Comparison of ENCODE assay signal across 9 mouse cellular contexts in the genomic region with DNA sequence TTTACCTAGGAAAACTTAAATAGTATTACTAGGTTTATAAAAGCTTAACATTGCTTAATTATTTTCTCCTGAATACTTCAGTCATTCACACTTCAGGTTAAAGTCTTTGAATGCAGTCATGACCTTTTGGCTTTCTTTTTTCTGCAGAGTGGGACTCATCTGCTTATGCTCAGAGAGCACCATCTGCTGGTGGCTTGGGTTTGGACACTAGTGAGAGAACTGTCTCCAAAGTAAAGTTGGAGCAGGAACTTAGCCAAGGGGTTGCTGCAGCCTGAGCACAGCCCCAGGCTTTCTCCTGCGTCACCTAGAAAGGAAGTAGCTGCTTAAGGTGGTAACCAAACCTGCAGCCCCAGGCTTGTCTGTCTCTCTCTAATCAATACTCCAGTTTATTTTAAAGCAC.
DNase-seq lines count a peak whose midpoint lies in the region; ATAC-seq and TF ChIP-seq lines count a peak whose summit lies in the region.
"Had no signal": no experiment of that assay in that cellular context is flagged by ENCODE, and none has a peak within 500 bp of the region (broad histone marks: within the 10 kb centered on the region; RNA-seq: fewer than 3 reads in every experiment).

No protein-coding gene starts in this region.

- no peaks in the 10 kb centered on the region for H3K36me3 ChIP-seq in embryonic facial prominence, embryonic 10.5 days (replicated peaks)
- no peaks in the 10 kb centered on the region for H3K36me3 ChIP-seq in kidney, postnatal 0 days (ENCODE audit: insufficient read depth, low read length)
- no peaks in the 10 kb centered on the region for H3K36me3 ChIP-seq in limb, embryonic 14.5 days (ENCODE audit: control insufficient read depth, insufficient read depth, low read length)
- H3K36me3 ChIP-seq in neural tube, embryonic 13.5 days: no peaks in the 10 kb centered on the region
- H3K36me3 ChIP-seq: stomach, embryonic 15.5 days had no signal

- no peak overlapping the region for H3K4me2 ChIP-seq in kidney, postnatal 0 days (ENCODE audit: low read length)
- no peak overlapping the region for H3K4me2 ChIP-seq in limb, embryonic 14.5 days (replicated peaks; ENCODE audit: low read depth, low read length, severe bottlenecking)
- H3K4me2 ChIP-seq in neural tube, embryonic 13.5 days: no peak overlapping the region
- H3K4me2 ChIP-seq: stomach, embryonic 15.5 days had no signal

- H3K9me3 ChIP-seq in embryonic facial prominence, embryonic 10.5 days: no peaks in the 10 kb centered on the region
- no peaks in the 10 kb centered on the region for H3K9me3 ChIP-seq in kidney, postnatal 0 days (replicated peaks; ENCODE audit: low read length)
- no peaks in the 10 kb centered on the region for H3K9me3 ChIP-seq in limb, embryonic 14.5 days (ENCODE audit: control insufficient read depth, low read length)
- no peaks in the 10 kb centered on the region for H3K9me3 ChIP-seq in neural tube, embryonic 13.5 days
- H3K9me3 ChIP-seq: stomach, embryonic 15.5 days had no signal

- H3K27me3 ChIP-seq in embryonic facial prominence, embryonic 10.5 days (replicated peaks; ENCODE audit: low read depth, poor library complexity, severe bottlenecking): no peaks in the 10 kb centered on the region
- H3K27me3 ChIP-seq in kidney, postnatal 0 days (ENCODE audit: insufficient read depth, low read length): no peaks in the 10 kb centered on the region
- no peaks in the 10 kb centered on the region for H3K27me3 ChIP-seq in limb, embryonic 14.5 days (ENCODE audit: control insufficient read depth, insufficient read depth, low read length)
- no peaks in the 10 kb centered on the region for H3K27me3 ChIP-seq in neural tube, embryonic 13.5 days
- H3K27me3 ChIP-seq: stomach, embryonic 15.5 days had no signal

- no peak overlapping the region for H3K27ac ChIP-seq in embryonic facial prominence, embryonic 10.5 days (replicated peaks)
- H3K27ac ChIP-seq in kidney, postnatal 0 days: no peak overlapping the region
- H3K27ac ChIP-seq in limb, embryonic 14.5 days (replicated peaks; ENCODE audit: low read depth, low read length): no peak overlapping the region
- H3K27ac ChIP-seq in neural tube, embryonic 13.5 days (replicated peaks): no peak overlapping the region
- H3K27ac ChIP-seq: stomach, embryonic 15.5 days had no signal

- no peak for TF ChIP-seq POLR2A in limb, embryonic 14.5 days (IDR thresholded peaks at IDR 0.05; ENCODE audit: borderline replicate concordance, extremely low read depth, insufficient read depth, insufficient read length)

- peak; percentile 25 for DNase-seq in 3134 (ENCODE audit: extremely low read depth, insufficient read length, low spot score)
- peak; percentile 60 to 71 for DNase-seq in adrenal gland, adult 18-20 months (ENCODE audit: low spot score in 2 of 2)
- peak; percentile 72 for DNase-seq in embryonic facial prominence, embryonic 10.5 days (ENCODE audit: low spot score)
- peak; percentile 52 to 80 for DNase-seq in heart, adult 9 months (ENCODE audit: low spot score in 2 of 2)
- peak; percentile 89 for DNase-seq in kidney, postnatal 0 days (ENCODE audit: low spot score)
- peak; percentile 85 for DNase-seq in limb, embryonic 14.5 days (ENCODE audit: low spot score)
- peak; percentile 6 to 9 for DNase-seq in thymus, postnatal 36 days

- H3K4me3 ChIP-seq in embryonic facial prominence, embryonic 10.5 days: no peak overlapping the region
- no peak overlapping the region for H3K4me3 ChIP-seq in kidney, postnatal 0 days (replicated peaks; ENCODE audit: low read depth, low read length)
- no peak overlapping the region for H3K4me3 ChIP-seq in limb, embryonic 14.5 days (replicated peaks; ENCODE audit: low read length)
- H3K4me3 ChIP-seq in neural tube, embryonic 13.5 days: no peak overlapping the region
- H3K4me3 ChIP-seq: stomach, embryonic 15.5 days had no signal

- peak; percentile 46; the same call in 1 of the 2 replicates for ATAC-seq in kidney, postnatal 0 days (replicated peaks; ENCODE audit: low FRiP score, low read depth)
- 0 out of 2 replicates have a peak, but pooled peaks have one; percentile 41 for ATAC-seq in limb, embryonic 14.5 days (ENCODE audit: low FRiP score, low read depth)
- 0 out of 2 replicates have a peak, but pooled peaks have one; percentile 56 for ATAC-seq in neural tube, embryonic 13.5 days (ENCODE audit: low read depth)

- TF ChIP-seq CTCF in kidney, postnatal 0 days (IDR thresholded peaks at IDR 0.05; ENCODE audit: low read depth): peak; percentile 94

- H3K9ac ChIP-seq in kidney, postnatal 0 days (ENCODE audit: low read depth, low read length): no peak overlapping the region
- H3K9ac ChIP-seq in limb, embryonic 14.5 days (ENCODE audit: low read depth, low read length, severe bottlenecking): no peak overlapping the region
- no peak overlapping the region for H3K9ac ChIP-seq in neural tube, embryonic 13.5 days
- H3K9ac ChIP-seq: stomach, embryonic 15.5 days had no signal

- 31% methylated on average over 1 of the region's 1 CpGs for WGBS in embryonic facial prominence, embryonic 10.5 days
- 7% methylated on average over 1 of the region's 1 CpGs for WGBS in kidney, postnatal 0 days
- 21% methylated on average over 1 of the region's 1 CpGs for WGBS in limb, embryonic 14.5 days
- 27% methylated on average over 1 of the region's 1 CpGs for WGBS in neural tube, embryonic 13.5 days

- peaks cover 53% of the 10 kb centered on the region for H3K4me1 ChIP-seq in embryonic facial prominence, embryonic 10.5 days
- H3K4me1 ChIP-seq in kidney, postnatal 0 days (replicated peaks; ENCODE audit: insufficient read depth, low read length): peaks cover 12% of the 10 kb centered on the region
- H3K4me1 ChIP-seq in limb, embryonic 14.5 days (ENCODE audit: control insufficient read depth, insufficient read depth, low read length): peaks cover 18% of the 10 kb centered on the region
- peaks cover 24% of the 10 kb centered on the region for H3K4me1 ChIP-seq in neural tube, embryonic 13.5 days (replicated peaks)

Comparison
In these comparisons a context has a peak if more than half of its experiments do, and no peak if none do; other contexts are left out.
1. DNase-seq: peak in every context shown above with its lines; median percentile 89 in kidney, postnatal 0 days; 85 in limb, embryonic 14.5 days; 72 in embryonic facial prominence, embryonic 10.5 days; 66 in heart, adult 9 months; 66 in adrenal gland, adult 18-20 months; 25 in 3134; 8 in thymus, postnatal 36 days.